Mouse (Mus musculus) midbrain, postnatal 0 days (tissue): Measurements from ENCODE around the gene Krt20. TPM values are rescaled to one million over a fixed set of nuclear protein-coding genes. Genes with fewer than 3 reads are reported as not detected.

Experiments used
- ATAC-seq: fragments of 200-750 bp; cut with Nextera tagmentation; 2 replicates; pipeline ENCODE4 v1.8.0; 2017; ENCODE audit warnings: moderate number of reproducible peaks, mild to moderate bottlenecking, moderate TSS enrichment, moderate library complexity; ENCODE audit not compliant: low FRiP score
- DNase-seq: peaks from one replicate; pipeline ENCODE4 v3.0.0-alpha.2; 2015; ENCODE audit warnings: low spot score
- H3K27ac ChIP-seq: fragments of 300-500 bp; sonication (generic); 2 replicates; pipeline ENCODE4 v1.5.1; 2014; ENCODE audit warnings: low read depth, mild to moderate bottlenecking, low read length, mixed read lengths
- H3K27me3 ChIP-seq: fragments of 300-500 bp; sonication (generic); 2 replicates; pipeline ENCODE4 v1.6.1; 2014; ENCODE audit warnings: low read length, control low read depth, mixed read lengths; ENCODE audit not compliant: insufficient read depth
- H3K36me3 ChIP-seq: fragments of 300-500 bp; sonication (generic); 2 replicates; pipeline ENCODE4 v1.6.1; 2014; ENCODE audit warnings: low read length, control low read depth, mixed read lengths; ENCODE audit not compliant: insufficient read depth
- H3K4me1 ChIP-seq: fragments of 300-500 bp; sonication (generic); 2 replicates; pipeline ENCODE4 v1.6.1; 2014; ENCODE audit warnings: mild to moderate bottlenecking, control low read depth, antibody characterized with exemption, low read length, mixed read lengths; ENCODE audit not compliant: insufficient read depth
- H3K4me2 ChIP-seq: fragments of 300-500 bp; sonication (generic); 2 replicates; pipeline ENCODE4 v1.6.1; 2014; ENCODE audit warnings: low read depth, mild to moderate bottlenecking, low read length, mixed read lengths; ENCODE audit not compliant: poor library complexity, severe bottlenecking
- H3K4me3 ChIP-seq: fragments of 300-500 bp; sonication (generic); 2 replicates; pipeline ENCODE4 v1.5.1; 2014; ENCODE audit warnings: low read depth, mild to moderate bottlenecking, low read length, moderate library complexity
- H3K9ac ChIP-seq: fragments of 300-500 bp; sonication (generic); replicated peaks from 2 replicates; pipeline ENCODE4 v1.6.1; 2014; ENCODE audit warnings: mild to moderate bottlenecking, low read length, moderate library complexity, mixed read lengths; ENCODE audit not compliant: poor library complexity, severe bottlenecking
- H3K9me3 ChIP-seq: fragments of 300-500 bp; sonication (generic); 2 replicates; pipeline ENCODE4 v1.6.1; 2016; ENCODE audit warnings: low read length, control low read depth
- CTCF ChIP-seq: IDR thresholded peaks from 2 replicates; pipeline ENCODE4 v1.5.1; 2016; ENCODE audit warnings: antibody characterized with exemption, mild to moderate bottlenecking
- WGBS: fragments of 180-500 bp; shearing (Covaris S2); extraction: QIAGEN DNeasy Blood & Tissue Kit; methylation state at CpG from one replicate; pipeline ENCODE4 v1.1.7; 2014; 5-methylcytosine and 5-hydroxymethylcytosine counted together
- polyA plus RNA-seq: library from polyadenylated mRNA; unstranded; fragments of >200 nt; fragmentation: Nextera tagmentation; extraction: Ambion mirVana; gene quantifications from 2 replicates; pipeline ENCODE4 v1.2.1, GENCODE M21; 2015
- total RNA-seq: library from RNA; depleted of rRNA; stranded (reverse); fragments of >200 nt; gene quantifications from 2 replicates; pipeline ENCODE4 v1.2.3, GENCODE M21; 2014

The Krt20 gene
- total and polyA plus RNA-seq, 2 experiments from 2014 or later, result 0.36 TPM; not detected in 1

DNA sequence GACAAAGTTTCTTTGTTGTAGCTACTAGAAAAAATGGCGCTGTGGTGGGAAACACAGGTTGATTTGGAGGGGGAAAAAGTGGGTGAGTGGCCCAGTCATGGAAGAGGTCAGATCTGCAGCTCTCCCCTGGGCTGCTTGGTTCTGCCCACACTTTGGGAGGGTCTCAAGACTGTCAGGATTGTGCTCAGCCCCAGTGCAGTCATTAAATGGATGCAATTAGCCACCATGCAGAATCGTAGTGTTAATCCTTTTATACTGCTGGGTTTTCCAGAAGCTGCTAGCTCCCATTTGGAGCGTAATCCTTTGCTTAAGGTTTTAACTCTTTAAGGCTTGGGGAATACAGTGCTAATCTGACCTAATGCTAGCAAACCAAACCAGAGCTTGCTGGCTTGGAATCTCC, 41.9 kb downstream of the Krt20 start:
- H3K4me2 ChIP-seq, result no peak overlapping the region
- DNase-seq, result peak; percentile 29
- H3K36me3 ChIP-seq, result no peaks in the 10 kb centered on the region
- peaks cover 10% of the 10 kb centered on the region; the same call in 1 of the 2 replicates for H3K27me3 ChIP-seq
- TF ChIP-seq CTCF, result no peak
- WGBS, result 21% methylated on average over 3 of the region's 3 CpGs
- H3K4me3 ChIP-seq, result no peak overlapping the region
- no peak overlapping the region for H3K27ac ChIP-seq
- no peaks in the 10 kb centered on the region for H3K4me1 ChIP-seq
- no peak for ATAC-seq
- H3K9ac ChIP-seq, result no peak overlapping the region
- H3K9me3 ChIP-seq, result no peaks in the 10 kb centered on the region

DNA sequence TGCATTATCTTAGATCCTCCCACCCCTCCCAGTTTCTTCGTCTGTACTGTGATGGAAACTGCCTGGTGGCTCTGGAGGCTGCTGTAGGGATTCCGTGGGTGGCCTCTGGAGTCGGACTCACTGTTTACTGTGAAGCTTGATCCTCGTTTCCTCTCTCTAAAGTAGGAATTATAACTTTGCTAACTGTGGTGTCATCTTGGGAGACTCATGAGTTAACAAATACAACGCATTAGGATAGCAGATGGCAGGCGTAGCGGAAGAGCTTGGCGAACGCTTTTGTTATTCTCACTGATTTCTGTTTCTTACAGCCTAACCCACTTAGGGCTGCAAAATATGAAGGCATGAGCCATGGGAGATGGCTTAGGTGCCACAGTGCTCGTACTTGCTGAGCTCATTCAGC, 45.5 kb downstream of the Krt20 start:
- no peak overlapping the region for H3K4me3 ChIP-seq
- 84% methylated on average over 10 of the region's 10 CpGs for WGBS
- no peaks in the 10 kb centered on the region for H3K9me3 ChIP-seq
- DNase-seq (no peak), ATAC-seq (no peak)
- no peaks in the 10 kb centered on the region for H3K36me3 ChIP-seq
- no peak overlapping the region for H3K4me2 ChIP-seq
- H3K9ac ChIP-seq, result no peak overlapping the region
- H3K27me3 ChIP-seq, result no peaks in the 10 kb centered on the region
- no peak overlapping the region for H3K27ac ChIP-seq
- no peaks in the 10 kb centered on the region for H3K4me1 ChIP-seq
- TF ChIP-seq CTCF, result no peak

DNA sequence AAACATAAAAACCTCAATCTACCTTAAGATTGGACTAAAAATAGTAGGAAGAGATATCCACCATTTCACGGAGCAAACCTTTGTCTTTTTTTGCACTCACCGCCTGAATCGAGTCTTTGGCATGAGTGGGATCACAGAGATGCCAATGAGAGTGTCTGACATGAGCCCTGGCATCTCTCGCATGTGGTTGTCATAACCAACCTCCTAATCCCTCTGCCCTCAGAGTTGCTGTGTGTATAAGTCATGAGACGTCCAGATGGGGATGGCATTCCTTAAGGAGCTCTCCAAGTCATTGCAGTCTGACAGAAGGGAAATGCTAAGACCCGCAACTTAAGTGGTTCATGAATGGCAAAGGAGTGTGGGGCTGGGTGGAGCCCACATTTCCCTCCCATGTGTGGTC, 46.6 kb downstream of the Krt20 start:
- Histone ChIP-seq H3K9me3 (no peaks in the 10 kb centered on the region), H3K27ac (no peak overlapping the region), H3K4me2 (no peak overlapping the region), H3K4me3 (no peak overlapping the region), H3K9ac (no peak overlapping the region), H3K4me1 (no peaks in the 10 kb centered on the region), H3K36me3 (no peaks in the 10 kb centered on the region), H3K27me3 (no peaks in the 10 kb centered on the region)
- WGBS, result 85% methylated on average over 6 of the region's 6 CpGs
- no peak for DNase-seq
- ATAC-seq, result no peak
- TF ChIP-seq CTCF, result no peak

DNA sequence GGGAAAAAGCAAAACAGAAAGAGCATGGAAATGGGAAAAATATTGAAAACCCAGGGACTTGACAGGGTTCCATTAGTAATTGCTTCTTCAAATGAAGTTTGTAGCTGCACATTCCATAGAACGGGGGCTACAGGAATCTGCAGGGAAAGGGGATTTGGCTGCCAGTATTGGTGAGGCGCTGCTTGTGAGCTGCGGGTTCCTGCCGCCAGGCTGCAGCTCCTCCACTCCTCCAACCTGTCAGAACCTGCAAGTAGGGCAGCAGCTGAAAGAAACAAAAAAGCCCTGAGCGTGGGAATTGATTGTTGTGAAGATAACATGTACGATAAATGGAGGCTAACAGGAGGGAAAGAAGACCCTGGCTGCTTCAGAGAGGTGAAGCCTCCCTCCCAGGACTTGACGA, 47.1 kb downstream of the Krt20 start:
- 74% methylated on average over 7 of the region's 7 CpGs for WGBS
- ATAC-seq, result no peak

DNA sequence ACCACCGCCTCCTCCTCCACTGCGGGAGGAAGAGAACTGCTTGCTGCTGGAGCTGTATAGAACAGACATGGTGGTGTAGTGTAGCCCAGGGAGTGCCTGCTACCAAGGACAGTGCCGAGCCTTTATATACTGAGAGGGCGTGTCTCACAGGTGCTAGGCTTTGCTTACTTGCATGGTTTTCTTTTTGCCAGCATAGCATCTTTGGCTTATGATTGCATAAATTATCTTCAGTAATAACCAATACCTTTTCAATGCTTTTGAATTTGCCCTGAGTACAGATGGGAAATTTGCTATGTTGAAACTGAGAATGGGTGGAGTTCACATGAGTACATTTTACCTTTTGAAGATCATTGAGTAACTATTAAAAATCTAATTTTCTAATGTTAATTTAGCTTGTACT, 48.7 kb downstream of the Krt20 start, which contains the start of gene Krt10:
TSS of gene Krt10 (minus strand) at position 101 of the 400 bp plus-strand sequence.
- H3K9me3 ChIP-seq, result no peaks in the 10 kb centered on the region
- H3K27me3 ChIP-seq, result no peaks in the 10 kb centered on the region
- no peak within 1 kb of the TSS for H3K4me2 ChIP-seq
- no peak within 1 kb of the TSS for H3K4me3 ChIP-seq
- WGBS, result 87% methylated on average over 4 of the region's 4 CpGs
- no peak within 1 kb of the TSS for H3K27ac ChIP-seq
- ATAC-seq (no peak), DNase-seq (no peak)
- no peaks in the 10 kb centered on the region for H3K4me1 ChIP-seq
- TF ChIP-seq CTCF, result no peak
- no peaks in the 10 kb centered on the region for H3K36me3 ChIP-seq
- H3K9ac ChIP-seq, result no peak within 1 kb of the TSS

More for the DNA sequence above, 47.1 kb downstream of the Krt20 start:
- DNase-seq, result no peak
- H3K36me3 ChIP-seq, result no peaks in the 10 kb centered on the region
- H3K4me3 ChIP-seq, result no peak overlapping the region
- no peak overlapping the region for H3K9ac ChIP-seq
- H3K27ac ChIP-seq, result no peak overlapping the region
- no peak for TF ChIP-seq CTCF
- no peaks in the 10 kb centered on the region for H3K27me3 ChIP-seq
- H3K4me2 ChIP-seq, result no peak overlapping the region
- no peaks in the 10 kb centered on the region for H3K4me1 ChIP-seq
- no peaks in the 10 kb centered on the region for H3K9me3 ChIP-seq

DNA sequence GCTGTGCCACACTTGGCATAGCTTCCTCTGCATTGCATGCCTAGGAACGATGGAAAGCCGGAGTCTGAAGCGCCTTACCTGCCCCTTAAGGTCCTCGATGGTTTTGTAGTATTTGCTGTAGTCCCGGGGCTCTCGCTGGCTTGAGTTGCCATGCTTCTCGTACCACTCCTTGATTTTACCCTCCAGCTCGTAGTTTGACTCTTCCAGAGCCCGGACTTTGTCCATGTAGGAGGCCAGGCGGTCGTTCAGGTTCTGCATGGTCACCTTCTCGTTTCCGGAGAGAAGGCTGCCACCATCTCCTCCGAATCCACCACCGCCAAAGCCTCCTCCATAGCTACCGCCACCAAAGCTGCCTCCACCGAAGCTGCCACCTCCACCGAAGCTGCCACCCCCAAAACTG, 49.3 kb downstream of the Krt20 start:
- no peaks in the 10 kb centered on the region for H3K4me1 ChIP-seq
- no peak overlapping the region for H3K4me2 ChIP-seq
- no peak overlapping the region for H3K4me3 ChIP-seq
- no peaks in the 10 kb centered on the region for H3K36me3 ChIP-seq
- H3K27ac ChIP-seq, result no peak overlapping the region
- no peak for TF ChIP-seq CTCF
- DNase-seq, result no peak
- ATAC-seq, result no peak
- WGBS, result 93% methylated on average over 18 of the region's 18 CpGs
- H3K27me3 ChIP-seq, result no peaks in the 10 kb centered on the region
- H3K9ac ChIP-seq, result no peak overlapping the region
- no peaks in the 10 kb centered on the region for H3K9me3 ChIP-seq
